ENCODE assay signal across 8 mouse cellular contexts in the genomic region with DNA sequence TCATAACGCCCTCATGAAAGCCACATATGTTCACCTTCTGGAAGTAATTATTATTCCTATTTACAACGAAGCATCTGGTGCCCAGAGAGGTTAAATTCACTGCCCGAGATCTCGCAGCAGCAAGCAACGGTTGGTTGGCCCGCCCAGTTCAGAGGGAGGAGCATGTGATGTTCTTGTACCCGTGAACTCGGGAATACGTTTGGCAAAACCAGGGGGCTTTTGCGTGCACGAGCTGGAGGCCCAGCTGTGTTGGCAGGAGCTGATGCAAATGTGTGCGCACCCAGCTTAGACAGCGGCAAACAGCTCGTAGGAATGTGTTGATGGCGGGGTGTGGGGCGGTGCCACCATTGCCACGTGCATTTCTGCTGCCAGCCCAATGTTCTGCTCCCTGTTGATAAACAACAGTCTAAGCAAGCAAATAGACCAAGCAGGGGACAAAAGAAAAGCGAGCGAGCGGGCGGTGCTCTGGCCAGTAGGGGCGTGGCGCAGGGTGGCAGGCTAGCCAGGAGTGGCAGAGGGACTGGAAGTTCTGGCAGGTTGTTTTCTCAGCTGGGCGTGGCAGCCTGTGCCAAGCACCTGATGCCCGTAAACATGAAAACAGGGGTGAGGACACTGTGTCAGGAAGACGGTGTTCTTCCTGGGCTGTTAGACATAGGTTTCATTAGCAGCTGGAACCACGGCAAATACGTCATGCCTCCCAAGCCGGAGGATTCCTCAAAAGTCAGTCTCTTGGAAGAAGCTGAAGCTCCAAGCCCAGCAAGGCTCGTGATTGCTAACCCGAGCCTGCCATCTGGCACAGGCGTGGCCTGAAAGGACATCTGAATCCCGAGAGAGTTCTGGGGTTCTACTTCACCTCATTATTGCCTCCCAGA. TPM values are rescaled to one million over a fixed set of nuclear protein-coding genes. Genes with fewer than 3 reads are reported as not detected.
DNase-seq lines count a peak whose midpoint lies in the region; ATAC-seq and TF ChIP-seq lines count a peak whose summit lies in the region.

No protein-coding gene starts in this region.

- peak overlapping the region; percentile 38 for H3K4me3 ChIP-seq in midbrain, embryonic 16.5 days (ENCODE audit: low read depth, low read length)
- H3K4me3 ChIP-seq in testis, adult 2 months (ENCODE audit: control insufficient read depth, low read depth, low read length): peak overlapping the region; percentile 57

- no peak for TF ChIP-seq CTCF in testis, adult 2 months (IDR thresholded peaks at IDR 0.05; ENCODE audit: control insufficient read depth, insufficient read depth, insufficient replicate concordance, low read depth, low read length)

- H3K36me3 ChIP-seq in midbrain, embryonic 16.5 days (ENCODE audit: control insufficient read depth, insufficient read depth, low read length): no peaks in the 10 kb centered on the region
- no peaks in the 10 kb centered on the region for H3K36me3 ChIP-seq in testis, adult 2 months (ENCODE audit: control insufficient read depth, insufficient read depth, low read length)

- peak; percentile 75 for ATAC-seq in midbrain, embryonic 16.5 days

- H3K4me2 ChIP-seq in midbrain, embryonic 16.5 days (ENCODE audit: low read length): peak overlapping the region; percentile 85

- peaks cover 23% of the 10 kb centered on the region for H3K4me1 ChIP-seq in midbrain, embryonic 16.5 days (ENCODE audit: control insufficient read depth, insufficient read depth, low read length)
- peaks cover 14% of the 10 kb centered on the region for H3K4me1 ChIP-seq in testis, adult 2 months (ENCODE audit: control insufficient read depth, insufficient read depth, low read length)

- H3K9me3 ChIP-seq in midbrain, embryonic 16.5 days (replicated peaks; ENCODE audit: control insufficient read depth, low read length, poor library complexity, severe bottlenecking): no peaks in the 10 kb centered on the region

- TF ChIP-seq POLR2A in testis, adult 2 months (IDR thresholded peaks at IDR 0.05; ENCODE audit: control insufficient read depth, low read depth, low read length): no peak

- DNase-seq in 3T3-L1 (ENCODE audit: low read depth, low spot score) (peak; percentile 49), liver (peak; percentile 77)
- DNase-seq in adrenal gland, adult 18-20 months (ENCODE audit: low spot score in 2 of 2): peak; percentile 65 to 68
- peak; percentile 68 for DNase-seq in embryo, embryonic 9.5 days (ENCODE audit: extremely low spot score)
- DNase-seq in heart, adult 8-10 months (ENCODE audit: low spot score): peak; percentile 71
- peak; percentile 86 for DNase-seq in kidney, adult 18-20 months

- peak overlapping the region; percentile 63 for H3K9ac ChIP-seq in midbrain, embryonic 16.5 days (ENCODE audit: low read depth, low read length)

- WGBS in midbrain, embryonic 16.5 days: 4% methylated on average over 33 of the region's 33 CpGs

- no peaks in the 10 kb centered on the region for H3K27me3 ChIP-seq in midbrain, embryonic 16.5 days (ENCODE audit: control insufficient read depth, insufficient read depth, low read depth, low read length)
- no peaks in the 10 kb centered on the region for H3K27me3 ChIP-seq in testis, adult 2 months (ENCODE audit: control insufficient read depth, insufficient read depth, low read length)

- peak overlapping the region; percentile 80 for H3K27ac ChIP-seq in midbrain, embryonic 16.5 days (ENCODE audit: low read length)
- H3K27ac ChIP-seq in testis, adult 2 months (ENCODE audit: control insufficient read depth, insufficient read depth, low read depth, low read length): peak overlapping the region; percentile 41

RNA-seq across cellular contexts. Expression of a gene that starts 30.6 kb away (rescaled TPM):
- total RNA-seq in adrenal gland, adult 18-20 months (2021): 10 to 100 TPM; 29.5 to 69.3 TPM
- total RNA-seq in heart, adult 8-10 months (2022): 10 to 100 TPM; 22.1 to 74.4 (median 55.6) TPM
- polyA plus RNA-seq in midbrain, embryonic 16.5 days (2015; fragmentation: Nextera tagmentation; extraction: Ambion mirVana): 52.7 and 66.3 TPM in 2 replicates
- polyA plus RNA-seq in testis, adult 2 months (2012; rRNA removed): 19.9 and 23.0 TPM in 2 replicates

RNA-seq across cellular contexts. Expression of a gene that starts 41.7 kb away (rescaled TPM):
- 10 to 100 TPM; 43.8 to 55.0 TPM for total RNA-seq in adrenal gland, adult 18-20 months (2021)
- 10 to 100 TPM; 38.1 to 44.8 (median 44.4) TPM for total RNA-seq in heart, adult 8-10 months (2022)
- 18.5 and 19.1 TPM in 2 replicates for polyA plus RNA-seq in midbrain, embryonic 16.5 days (2015; fragmentation: Nextera tagmentation; extraction: Ambion mirVana)
- polyA plus RNA-seq in testis, adult 2 months (2012; rRNA removed): 47.0 and 47.7 TPM in 2 replicates

Comparison
In these comparisons a context has a peak if more than half of its experiments do, and no peak if none do; other contexts are left out.
1. Peak in every context shown above with its lines: DNase-seq, ATAC-seq, H3K4me3 ChIP-seq and H3K27ac ChIP-seq.